Mouse (Mus musculus) thymus, adult 2 months (tissue): ENCODE results near the gene Gm17509. TPM values are rescaled to one million over a fixed set of nuclear protein-coding genes. Genes with fewer than 3 reads are reported as not detected.

Experiments
- DNase-seq: peaks from one replicate; pipeline ENCODE4 v3.0.0; 2021
- H3K27ac ChIP-seq: fragments of 200-500 bp; 2 replicates; pipeline ENCODE4 v1.5.1; 2012; ENCODE audit warnings: low read length, control low read depth; ENCODE audit not compliant: control insufficient read depth, insufficient read depth
- H3K27me3 ChIP-seq: fragments of 200-500 bp; 2 replicates; pipeline ENCODE4 v1.6.1; 2012; ENCODE audit warnings: mild to moderate bottlenecking, low read length, moderate library complexity, mixed read lengths; ENCODE audit not compliant: control insufficient read depth, insufficient read depth
- H3K36me3 ChIP-seq: fragments of 200-500 bp; 2 replicates; pipeline ENCODE4 v1.6.1; 2012; ENCODE audit warnings: mild to moderate bottlenecking, low read length, moderate library complexity; ENCODE audit not compliant: control insufficient read depth, insufficient read depth
- H3K4me1 ChIP-seq: fragments of 200-500 bp; replicated peaks from 2 replicates; pipeline ENCODE4 v1.6.1; 2012; ENCODE audit warnings: low read length; ENCODE audit not compliant: control insufficient read depth, insufficient read depth
- H3K4me3 ChIP-seq: fragments of 200-500 bp; 2 replicates; pipeline ENCODE4 v1.5.1; 2012; ENCODE audit warnings: mild to moderate bottlenecking, low read length, control low read depth, moderate library complexity; ENCODE audit not compliant: control insufficient read depth, insufficient read depth
- CTCF ChIP-seq: fragments of 200-500 bp; IDR thresholded peaks from 2 replicates; pipeline ENCODE4 v1.5.1; 2012; ENCODE audit warnings: mild to moderate bottlenecking, control low read depth, low read length, moderate library complexity, borderline replicate concordance; ENCODE audit not compliant: control insufficient read depth, poor library complexity, insufficient read depth; ENCODE audit errors: extremely low read depth
- POLR2A ChIP-seq: fragments of 200-500 bp; IDR thresholded peaks from 2 replicates; pipeline ENCODE4 v1.6.1; 2012; ENCODE audit warnings: mild to moderate bottlenecking, low read length, control low read depth, moderate library complexity; ENCODE audit not compliant: control insufficient read depth, poor library complexity, insufficient read depth; ENCODE audit errors: extremely low read depth
- WGBS: fragments of 180-500 bp; shearing (Covaris S2); methylation state at CpG from one replicate; pipeline ENCODE4 v1.1.7; 2018; 5-methylcytosine and 5-hydroxymethylcytosine counted together
- polyA plus RNA-seq: library from polyadenylated mRNA; depleted of rRNA; stranded (reverse); fragments of >200 nt; gene quantifications from 2 replicates; pipeline ENCODE4 v1.2.3, GENCODE M21; 2012

Gm17509 gene
- polyA plus RNA-seq, 1 experiment, result 3.1 TPM

GRCm38 (mm10) chr13:117215481-117215880 lies 5.4 kb downstream of the Gm17509 start:
- Histone ChIP-seq H3K4me1 (peaks cover 47% of the 10 kb centered on the region), H3K36me3 (no peaks in the 10 kb centered on the region), H3K27ac (peak overlapping the region; percentile 100), H3K27me3 (no peaks in the 10 kb centered on the region), H3K4me3 (peak overlapping the region; percentile 41)
- no peak for DNase-seq
- TF ChIP-seq POLR2A (no peak), CTCF (no peak)
- 32% methylated on average over 10 of the region's 10 CpGs for WGBS

- peak overlapping the region; percentile 93 for H3K27ac ChIP-seq
- peaks cover 38% of the 10 kb centered on the region for H3K4me1 ChIP-seq
- 4% methylated on average over 11 of the region's 11 CpGs for WGBS
- no peaks in the 10 kb centered on the region for H3K36me3 ChIP-seq
- no peaks in the 10 kb centered on the region for H3K27me3 ChIP-seq
- no peak overlapping the region for H3K4me3 ChIP-seq
- TF ChIP-seq CTCF (no peak), POLR2A (no peak)
- peak; percentile 51 for DNase-seq
These were observed 9.4 kb downstream of the Gm17509 start for GRCm38 (mm10) chr13:117211386-117211875.

- no peak for TF ChIP-seq POLR2A
- H3K36me3 ChIP-seq, result no peaks in the 10 kb centered on the region
- H3K4me3 ChIP-seq, result no peak within 1 kb of the TSS
- DNase-seq, result no peak
- 89% methylated on average over 6 of the region's 6 CpGs for WGBS
- no peak within 1 kb of the TSS for H3K27ac ChIP-seq
- peaks cover 37% of the 10 kb centered on the region for H3K4me1 ChIP-seq
- H3K27me3 ChIP-seq, result no peaks in the 10 kb centered on the region
These were observed 12.6 kb downstream of the Gm17509 start, which contains the start of gene Emb for GRCm38 (mm10) chr13:117208236-117208635. Emb (plus strand) TSS chr13:117208536.

GRCm38 (mm10) chr13:117206066-117206465 lies 14.8 kb downstream of the Gm17509 start:
- H3K4me3 ChIP-seq, result no peak overlapping the region
- no peak overlapping the region for H3K27ac ChIP-seq
- H3K36me3 ChIP-seq, result no peaks in the 10 kb centered on the region
- 91% methylated on average over 8 of the region's 8 CpGs for WGBS
- TF ChIP-seq POLR2A, result no peak
- TF ChIP-seq CTCF, result no peak
- no peak for DNase-seq
- no peaks in the 10 kb centered on the region for H3K27me3 ChIP-seq
- H3K4me1 ChIP-seq, result peaks cover 29% of the 10 kb centered on the region

GRCm38 (mm10) chr13:117204685-117205084 lies 16.2 kb downstream of the Gm17509 start:
- 91% methylated on average over 7 of the region's 7 CpGs for WGBS
- no peak overlapping the region for H3K4me3 ChIP-seq
- TF ChIP-seq POLR2A (no peak), CTCF (no peak)

GRCm38 (mm10) chr13:117202755-117203471 lies 18.0 kb downstream of the Gm17509 start:
- H3K27me3 ChIP-seq, result no peaks in the 10 kb centered on the region
- 33% methylated on average over 22 of the region's 22 CpGs for WGBS
- H3K4me1 ChIP-seq, result peaks cover 17% of the 10 kb centered on the region
- H3K4me3 ChIP-seq, result no peak overlapping the region
- no peak for TF ChIP-seq POLR2A
- TF ChIP-seq CTCF, result no peak
- DNase-seq, result no peak
- H3K36me3 ChIP-seq, result no peaks in the 10 kb centered on the region
- H3K27ac ChIP-seq, result no peak overlapping the region

More at GRCm38 (mm10) chr13:117204685-117205084, 16.2 kb downstream of the Gm17509 start:
- H3K36me3 ChIP-seq, result no peaks in the 10 kb centered on the region
- no peak overlapping the region for H3K27ac ChIP-seq
- peaks cover 25% of the 10 kb centered on the region for H3K4me1 ChIP-seq
- DNase-seq, result no peak
- no peaks in the 10 kb centered on the region for H3K27me3 ChIP-seq
